Mouse (Mus musculus) neutrophil, adult 5-6 weeks (primary cell): ENCODE measurements around the gene Fut8. TPM values are rescaled to one million over a fixed set of nuclear protein-coding genes. Genes with fewer than 3 reads are reported as not detected.

Source experiments
- ATAC-seq: fragments of 151-379, 151-347 bp; 2 replicates; pipeline ENCODE4 v1.8.0; 2017; ENCODE audit warnings: mild to moderate bottlenecking, moderate TSS enrichment; ENCODE audit not compliant: insufficient number of reproducible peaks, poor library complexity, low FRiP score, severe bottlenecking; ENCODE audit errors: extremely low read depth
- total RNA-seq: library from RNA; stranded (forward); fragments of 200-1000 nt; gene quantifications from 2 replicates; pipeline ENCODE4 v1.2.3, GENCODE M21; 2017

Gene Fut8
- total RNA-seq: 12.8 and 15.6 TPM in 2 replicates

DNA sequence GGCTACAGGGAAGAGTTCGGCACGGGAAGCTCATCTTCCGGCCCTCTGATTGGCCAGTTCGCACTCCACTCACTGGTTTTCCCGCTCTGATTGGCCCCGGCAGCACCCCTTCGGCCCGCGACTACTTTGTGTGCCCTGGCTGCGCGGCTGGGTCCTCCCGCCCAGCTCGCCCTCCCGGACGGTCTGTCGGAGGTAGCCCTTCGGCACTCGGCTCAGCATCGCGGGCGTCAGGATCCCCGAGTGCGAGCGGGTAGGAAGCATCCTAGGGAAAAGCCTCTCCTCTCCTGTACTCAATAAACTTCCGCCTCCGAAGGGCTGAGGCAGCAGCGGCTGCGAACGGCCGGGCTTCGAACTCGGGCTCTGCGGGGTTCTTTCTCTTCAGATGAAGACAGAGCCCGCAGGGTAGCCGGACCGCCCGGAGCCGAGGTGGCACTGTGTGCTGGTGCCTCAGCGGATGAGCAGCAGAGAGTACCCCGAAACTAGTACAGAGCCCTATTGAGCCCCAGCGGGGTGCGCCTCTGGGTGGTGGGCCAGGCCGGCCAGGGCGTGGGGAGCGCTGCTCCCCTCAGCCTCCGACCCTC, at the start of gene Fut8:
Gene Fut8, plus strand, starts transcription at position 176 of the 581 bp plus-strand sequence.
- ATAC-seq: peak; percentile 69

- ATAC-seq: no peak
Observed at GRCm38 (mm10) chr12:77189161-77189560, 48.8 kb upstream of the Fut8 start.

GRCm38 (mm10) chr12:77189933-77190446, 47.9 kb upstream of the Fut8 start:
- ATAC-seq: no peak

GRCm38 (mm10) chr12:77191478-77192271, 46.2 kb upstream of the Fut8 start:
- no peak for ATAC-seq

DNA sequence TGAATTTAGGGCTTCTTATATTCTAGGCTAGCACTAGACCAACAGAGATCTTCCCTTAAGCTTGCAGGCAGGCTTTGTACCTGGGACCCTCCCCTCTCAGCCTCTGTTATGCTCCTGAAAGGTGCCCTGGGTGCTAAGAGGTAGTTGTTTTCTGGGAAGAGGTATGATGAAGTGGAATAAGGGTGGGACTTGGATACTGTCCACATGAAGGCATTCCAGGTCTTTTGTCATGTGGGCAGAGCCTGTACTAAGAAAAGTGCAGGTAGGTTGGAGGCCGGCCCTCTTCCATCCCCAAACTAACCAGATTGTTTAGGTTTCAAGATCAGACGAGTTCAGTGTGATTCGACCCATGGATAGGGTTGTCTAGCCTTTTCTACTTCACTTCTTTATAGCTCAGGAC, 45.2 kb upstream of the Fut8 start:
- ATAC-seq: no peak

- ATAC-seq: no peak
Observed at GRCm38 (mm10) chr12:77193225-77193716, 44.7 kb upstream of the Fut8 start.

DNA sequence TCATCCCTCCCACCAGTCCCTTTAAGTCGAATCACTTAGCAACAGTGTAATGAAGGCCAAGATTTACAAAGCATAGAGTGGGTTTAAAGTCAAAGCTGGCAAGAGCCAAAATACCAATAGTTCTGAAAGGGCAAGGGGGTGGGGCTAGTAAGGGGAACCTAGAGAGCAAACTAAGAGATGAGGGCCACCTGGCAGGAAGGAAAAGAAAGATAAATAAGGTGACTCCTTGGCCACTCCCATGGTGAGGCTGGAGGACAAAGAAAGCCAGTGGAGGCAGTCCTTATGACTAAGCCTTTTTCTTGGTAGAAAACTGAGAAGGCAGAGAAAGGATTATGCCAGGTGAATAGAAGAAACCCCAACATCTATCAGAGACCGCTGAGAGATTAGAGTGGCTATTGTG, 42.9 kb upstream of the Fut8 start:
- no peak for ATAC-seq

DNA sequence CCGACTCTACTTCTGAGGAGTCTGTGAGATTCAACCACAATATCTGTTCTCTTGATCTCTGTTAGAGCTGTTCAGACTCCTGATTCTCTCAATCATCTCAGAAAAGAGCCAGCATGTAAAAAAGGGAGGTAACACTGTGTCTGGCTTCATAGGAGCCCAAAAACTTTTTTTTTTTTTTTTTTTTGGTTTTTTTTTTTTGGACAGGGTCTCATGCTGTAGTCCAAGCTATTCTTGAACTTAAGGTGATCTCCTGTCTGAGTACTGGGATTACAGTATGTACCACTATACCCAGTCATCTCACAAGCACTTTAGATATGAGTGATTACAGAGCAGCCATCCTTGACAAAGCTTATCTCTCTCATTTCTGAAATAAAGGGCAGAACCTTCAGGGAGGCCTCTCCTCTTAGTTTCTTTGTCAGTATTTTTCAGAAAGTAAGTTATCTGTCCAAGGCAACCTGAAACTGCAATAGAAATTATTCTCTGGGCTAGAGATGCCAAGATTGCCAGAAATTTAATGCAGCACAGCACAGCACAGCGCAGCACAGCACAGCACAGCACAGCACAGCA, 41.3 kb upstream of the Fut8 start:
- no peak for ATAC-seq

DNA sequence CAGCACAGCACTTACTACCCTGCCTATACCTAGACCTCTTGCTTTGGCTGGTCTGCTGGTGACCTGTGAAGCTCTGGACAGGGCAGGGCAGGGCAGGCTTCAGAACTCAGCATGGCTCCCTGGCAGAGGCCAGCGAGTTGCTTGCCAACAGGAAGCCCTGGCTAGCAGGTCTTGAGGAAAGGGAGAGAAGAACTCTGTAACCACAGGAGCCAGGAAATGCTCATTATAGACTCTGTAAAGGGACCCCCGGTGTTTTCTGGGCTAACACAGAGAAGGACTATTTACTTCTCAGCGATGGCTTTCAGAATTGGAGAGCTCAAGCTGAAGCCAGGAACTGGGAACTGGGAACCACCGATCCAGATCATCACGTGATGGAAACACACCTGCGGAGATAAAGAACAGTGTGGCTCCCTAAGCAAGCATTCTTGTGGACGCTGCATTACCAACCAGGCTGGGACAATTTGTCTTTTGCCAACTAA, 40.8 kb upstream of the Fut8 start:
- ATAC-seq: no peak

DNA sequence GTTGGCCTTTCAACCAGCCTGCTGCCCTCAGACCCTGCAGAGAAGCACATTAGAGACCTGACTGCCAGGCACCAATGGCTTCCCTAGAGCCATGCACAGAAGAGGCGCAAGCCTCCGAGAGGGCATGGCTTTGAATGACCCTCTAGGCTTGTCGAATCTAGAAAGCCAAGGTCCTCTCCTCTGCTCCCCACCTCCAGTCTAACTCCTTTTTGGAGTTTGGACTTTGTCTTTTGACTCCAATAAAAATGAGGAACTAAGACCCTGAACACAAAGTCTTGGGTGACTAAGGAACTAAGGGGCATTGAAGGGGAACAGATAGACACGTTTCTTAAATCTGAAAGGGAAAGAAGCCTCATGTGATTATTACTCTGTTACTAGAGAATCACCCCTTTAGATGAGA, 39.7 kb upstream of the Fut8 start:
- ATAC-seq: 0 out of 2 replicates have a peak, but pooled peaks have one; percentile 19

GRCm38 (mm10) chr12:77201461-77202143, 36.3 kb upstream of the Fut8 start:
- no peak for ATAC-seq

DNA sequence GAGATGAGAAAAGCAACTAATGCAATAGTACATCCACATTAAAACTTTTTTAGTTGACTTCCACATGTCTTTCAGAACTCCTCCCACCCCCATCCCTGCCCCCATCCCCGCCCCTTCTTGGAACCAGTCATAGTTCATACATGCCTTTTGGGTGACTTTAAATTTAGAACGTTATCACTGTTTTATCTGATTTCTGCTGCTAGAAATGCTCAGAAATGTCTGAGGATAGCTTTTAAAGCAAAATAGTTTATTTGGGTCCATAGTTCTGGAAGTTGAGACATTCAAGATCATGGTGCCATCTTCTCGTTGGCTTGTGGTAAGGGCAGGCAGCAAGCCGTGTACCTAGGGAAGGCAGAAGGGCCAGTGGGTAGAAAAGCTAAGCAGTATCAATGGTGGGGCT, 34.8 kb upstream of the Fut8 start:
- ATAC-seq: no peak

DNA sequence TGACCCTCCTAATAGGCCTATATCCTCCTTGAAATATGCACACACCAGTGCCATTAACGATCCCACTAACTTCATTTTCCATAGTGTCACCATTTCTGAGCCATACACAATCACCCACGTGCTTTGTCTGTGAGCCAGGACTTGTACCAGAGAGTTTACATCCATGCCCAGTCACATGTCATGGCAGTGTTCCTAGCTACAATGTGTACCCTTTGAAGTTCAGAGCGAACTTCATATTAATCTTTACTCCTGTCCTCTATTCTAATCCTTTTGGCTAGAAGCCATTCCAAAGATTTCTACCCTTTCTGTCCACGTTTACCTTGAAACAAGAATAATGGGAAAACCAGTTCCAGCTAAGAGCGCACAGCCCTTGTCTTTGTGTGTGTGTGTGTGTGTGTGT, 31.1 kb upstream of the Fut8 start:
- ATAC-seq: no peak

- ATAC-seq: no peak
Observed at GRCm38 (mm10) chr12:77208056-77208455, 29.9 kb upstream of the Fut8 start.

- ATAC-seq: no peak
Observed at GRCm38 (mm10) chr12:77208576-77209180, 29.2 kb upstream of the Fut8 start.

GRCm38 (mm10) chr12:77211695-77212208, 26.2 kb upstream of the Fut8 start:
- ATAC-seq: no peak

GRCm38 (mm10) chr12:77213896-77214564, 23.9 kb upstream of the Fut8 start:
- no peak for ATAC-seq

DNA sequence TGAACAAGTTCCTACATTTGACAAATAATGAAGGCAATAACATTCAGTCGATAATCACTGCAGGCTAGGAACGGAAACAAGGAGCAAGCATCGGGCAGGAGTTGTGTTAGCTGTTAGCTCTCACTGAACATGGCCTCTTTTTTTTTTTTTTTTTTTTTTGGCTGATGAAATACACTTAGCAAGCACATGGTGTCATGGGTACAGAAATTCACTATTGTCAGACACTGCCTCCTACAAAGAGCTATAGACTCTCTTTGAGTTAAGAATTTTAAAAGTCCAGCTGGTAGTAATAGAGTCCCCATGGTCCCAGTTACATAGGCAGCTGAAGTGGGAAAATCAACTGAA, 23.4 kb upstream of the Fut8 start:
- no peak for ATAC-seq
